Mouse (Mus musculus) liver, postnatal 0 days (tissue): ENCODE measurements at regions not wholly inside any gene's neighbourhood (a gene's known extent, or its start where the extent isn't known, plus 50 kb on each side); places are given as distances from the start of the nearest gene placed in this dataset.

ENCODE experiments used
- CTCF ChIP-seq: sonication (generic); IDR thresholded peaks from 2 replicates; pipeline ENCODE4 v1.5.1; 2016; ENCODE audit warnings: antibody characterized with exemption, low read depth
- EP300 ChIP-seq: IDR thresholded peaks from 2 replicates; pipeline ENCODE4 v1.6.1; 2016; ENCODE audit warnings: antibody characterized with exemption, low read depth, mild to moderate bottlenecking

GRCm38 (mm10) chr13:11247541-11247940 is 859.2 kb downstream of the Ryr2 start:
- TF ChIP-seq EP300 (no peak), CTCF (no peak)
